Mouse (Mus musculus) brain, embryonic 14.5 days (tissue): Measurements from ENCODE around the gene Srsf2. TPM values are rescaled to one million over a fixed set of nuclear protein-coding genes. Genes with fewer than 3 reads are reported as not detected.

Source experiments
- DNase-seq: peaks from one replicate; pipeline ENCODE4 v3.0.0-alpha.2; 2011; ENCODE audit warnings: low read depth
- CTCF ChIP-seq: fragments of 200-500 bp; IDR thresholded peaks from 2 replicates; pipeline ENCODE4 v1.5.1; 2012; ENCODE audit warnings: inconsistent platforms, mild to moderate bottlenecking, moderate library complexity, borderline replicate concordance; ENCODE audit not compliant: insufficient read depth, insufficient read length; ENCODE audit errors: extremely low read depth
- POLR2A ChIP-seq: fragments of 200-500 bp; IDR thresholded peaks from 2 replicates; pipeline ENCODE4 v1.6.1; 2012; ENCODE audit warnings: mild to moderate bottlenecking, inconsistent platforms, borderline replicate concordance; ENCODE audit not compliant: poor library complexity, insufficient read depth, insufficient read length, severe bottlenecking; ENCODE audit errors: extremely low read depth
- polyA plus RNA-seq: library from polyadenylated mRNA; depleted of rRNA; stranded (reverse); fragments of >200 nt; gene quantifications from 2 replicates; pipeline ENCODE4 v1.2.3, GENCODE M21; 2012

Gene Srsf2
- polyA plus RNA-seq, 1 experiment, result 599 TPM

DNA sequence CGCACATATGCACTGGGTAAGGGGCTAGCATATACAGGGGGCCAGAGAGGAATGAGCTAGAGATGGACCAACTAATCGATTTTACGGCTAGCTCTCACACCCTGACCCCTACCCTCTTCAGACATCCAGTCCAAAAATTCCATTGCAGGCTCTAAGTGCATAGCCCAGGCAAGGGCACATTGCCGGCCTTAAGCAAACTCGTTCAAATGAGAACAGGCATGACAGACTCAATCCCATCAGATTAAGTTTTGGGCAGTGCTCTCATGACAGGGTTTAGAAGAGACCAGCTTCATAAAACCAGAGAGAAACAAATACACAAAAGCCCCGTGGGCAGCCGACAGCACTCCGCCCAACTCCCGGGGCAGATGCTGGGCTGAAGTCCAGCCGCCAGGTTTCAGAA lies 30.7 kb downstream of the Srsf2 start:
- DNase-seq, result no peak
- no peak for TF ChIP-seq POLR2A
- TF ChIP-seq CTCF, result no peak

DNA sequence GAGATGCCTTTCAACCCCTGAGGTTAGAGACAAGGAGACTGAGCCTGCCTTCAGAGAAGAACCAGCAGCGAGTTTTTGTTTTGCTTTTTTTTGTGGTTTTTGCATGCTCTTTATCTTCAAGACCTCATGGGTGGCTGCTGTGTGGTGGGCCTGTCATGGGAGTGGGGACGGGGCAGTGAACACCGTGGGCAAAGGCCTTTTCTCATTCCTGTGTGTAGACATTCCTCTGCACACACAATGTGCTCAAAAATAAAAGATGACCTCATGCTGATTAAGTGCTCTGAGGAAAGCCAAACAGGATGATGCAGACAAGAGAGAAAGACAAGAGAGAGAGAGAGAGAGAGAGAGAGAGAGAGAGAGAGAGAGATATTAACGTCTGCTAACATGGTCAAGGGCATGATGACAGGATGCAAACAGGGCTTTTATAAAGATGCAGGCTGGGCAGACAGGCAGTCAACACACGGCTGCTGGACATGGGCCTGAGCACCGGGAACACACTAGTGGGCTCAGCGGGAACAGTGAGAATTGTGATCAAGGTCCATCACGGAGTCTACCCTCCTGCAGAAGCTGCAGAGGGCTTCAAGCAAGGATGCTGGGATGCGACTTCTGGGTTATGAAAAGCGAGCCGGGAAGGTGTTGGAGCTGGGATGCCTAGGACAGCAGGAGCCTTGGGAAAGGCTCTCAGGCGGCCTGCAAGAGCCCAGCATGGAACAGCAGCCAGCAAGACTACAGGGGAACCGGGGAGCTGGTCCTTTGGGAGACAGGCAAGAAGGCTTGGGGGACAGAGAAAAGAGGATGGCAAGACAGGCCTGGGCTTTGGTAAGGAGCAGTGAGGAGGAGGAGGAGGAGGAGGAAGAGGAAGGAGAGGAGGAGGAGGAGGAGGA lies 31.6 kb downstream of the Srsf2 start:
- DNase-seq, result no peak
- TF ChIP-seq CTCF, result no peak
- TF ChIP-seq POLR2A, result no peak

DNA sequence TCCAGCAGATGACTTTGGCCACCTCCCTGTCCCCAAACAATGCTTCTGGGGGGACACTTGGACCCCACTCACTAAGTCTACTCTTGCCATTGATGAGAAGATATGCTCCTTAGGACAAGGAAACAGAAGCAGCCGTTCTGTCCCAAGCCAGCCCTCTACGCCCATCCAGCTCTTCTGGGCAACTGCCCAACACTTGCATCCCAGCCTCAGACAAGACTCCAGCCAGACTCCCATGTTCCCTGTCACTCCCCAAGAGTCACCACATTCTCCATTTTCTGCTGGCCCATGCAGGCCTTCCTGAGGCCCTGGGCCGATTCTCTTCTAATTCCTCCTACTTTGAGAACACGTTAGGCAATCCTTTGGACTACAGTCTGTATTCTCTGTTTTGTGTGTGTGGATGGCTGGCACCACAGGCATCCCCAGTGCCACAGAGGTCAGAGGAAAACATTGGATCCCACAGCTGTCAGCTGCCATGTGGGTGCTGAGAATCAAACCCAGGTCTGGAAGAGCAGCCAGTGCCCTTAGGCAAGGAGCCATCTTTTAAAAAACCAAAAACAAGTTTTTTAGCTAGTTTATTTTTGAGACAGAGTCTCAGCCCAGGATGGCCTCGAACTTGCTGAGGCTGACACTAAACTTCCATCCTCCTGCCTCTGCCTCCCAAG lies 32.8 kb downstream of the Srsf2 start:
- no peak for DNase-seq
- TF ChIP-seq CTCF (no peak), POLR2A (no peak)

DNA sequence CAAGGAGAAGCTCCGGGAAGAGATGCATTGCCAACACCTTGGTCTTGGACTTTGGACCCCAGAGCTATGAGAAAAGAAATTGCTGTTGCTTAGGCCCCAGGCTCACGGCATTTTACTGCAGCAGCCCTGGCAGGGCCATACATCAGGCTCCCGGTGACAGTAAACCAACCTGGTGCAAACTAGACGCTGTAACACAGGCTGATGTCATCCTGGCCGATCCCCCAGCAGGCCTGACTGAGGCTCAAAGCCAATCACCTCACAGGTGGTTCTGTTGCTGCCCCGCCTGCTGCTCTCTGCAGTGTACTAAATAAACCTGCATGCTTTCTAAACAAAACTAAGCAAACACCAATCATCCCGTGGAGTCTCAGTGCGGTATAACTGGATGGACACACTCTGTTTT lies 34.2 kb downstream of the Srsf2 start:
- no peak for TF ChIP-seq POLR2A
- TF ChIP-seq CTCF, result no peak
- no peak for DNase-seq

DNA sequence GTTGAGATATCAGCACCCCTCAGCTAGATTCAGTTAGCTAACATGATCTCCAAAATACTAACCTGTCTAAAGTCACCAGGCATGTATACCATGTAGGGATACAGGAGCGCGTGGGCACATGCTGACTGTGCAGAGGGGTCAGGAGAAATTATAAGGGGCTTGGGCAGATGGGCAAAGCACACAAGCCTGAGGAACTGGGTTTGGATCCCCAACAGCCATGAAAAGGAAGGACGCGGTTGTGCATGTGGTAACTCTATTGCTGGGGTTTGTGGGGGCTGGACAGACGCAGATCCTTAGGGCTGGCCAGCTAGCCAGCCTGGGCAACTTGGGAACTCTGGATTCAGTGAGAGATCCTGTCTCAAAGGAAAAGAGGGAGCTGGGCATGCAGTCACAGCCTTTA lies 35.3 kb downstream of the Srsf2 start:
- no peak for DNase-seq
- TF ChIP-seq POLR2A, result no peak
- TF ChIP-seq CTCF, result no peak

DNA sequence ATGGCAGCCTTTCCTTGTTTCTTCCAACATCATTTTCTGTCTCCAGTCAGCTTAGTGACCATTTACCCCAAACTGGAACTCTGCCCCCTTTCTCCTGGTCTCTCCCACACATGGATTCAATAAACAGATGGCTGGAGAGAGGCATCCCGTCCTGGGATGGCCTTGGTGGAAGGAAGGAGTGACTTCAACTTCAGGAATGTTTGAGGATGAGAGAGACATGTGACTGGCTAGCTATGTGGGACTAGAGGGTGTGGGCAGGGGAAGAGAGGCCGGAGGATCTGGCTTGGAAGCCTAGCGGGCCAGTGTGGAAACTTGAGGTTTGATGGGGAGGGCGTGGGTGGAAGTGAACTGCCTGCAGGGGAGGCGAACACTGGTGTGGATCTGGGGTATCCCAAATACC lies 36.1 kb downstream of the Srsf2 start:
- no peak for DNase-seq
- TF ChIP-seq POLR2A (no peak), CTCF (no peak)

DNA sequence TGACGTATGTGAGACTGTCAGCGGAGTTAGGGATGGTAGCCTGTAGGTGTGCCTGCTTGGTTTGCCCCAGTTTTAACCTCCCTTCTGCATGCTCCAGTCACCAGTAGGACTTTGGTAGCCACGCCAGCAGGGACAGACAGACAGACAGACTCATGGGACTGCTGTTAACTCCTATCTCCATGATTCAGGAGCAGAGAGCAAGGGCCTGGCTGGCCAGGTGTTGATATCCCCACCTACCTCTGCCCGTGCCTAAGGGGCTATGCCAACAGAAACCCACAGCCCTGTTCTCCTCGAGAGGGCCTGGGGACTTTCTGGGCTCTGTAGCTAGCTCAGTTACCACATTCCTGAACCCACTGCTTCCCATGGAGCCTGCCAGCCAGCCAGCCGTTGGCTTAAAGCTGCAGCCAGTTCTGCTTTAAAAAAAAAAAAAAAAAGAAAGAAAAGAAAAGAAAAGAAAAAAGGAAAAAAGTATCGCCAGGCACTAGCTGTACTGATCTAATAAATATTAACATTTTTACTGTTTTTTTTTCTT lies 37.9 kb downstream of the Srsf2 start:
- TF ChIP-seq CTCF (no peak), POLR2A (no peak)

DNA sequence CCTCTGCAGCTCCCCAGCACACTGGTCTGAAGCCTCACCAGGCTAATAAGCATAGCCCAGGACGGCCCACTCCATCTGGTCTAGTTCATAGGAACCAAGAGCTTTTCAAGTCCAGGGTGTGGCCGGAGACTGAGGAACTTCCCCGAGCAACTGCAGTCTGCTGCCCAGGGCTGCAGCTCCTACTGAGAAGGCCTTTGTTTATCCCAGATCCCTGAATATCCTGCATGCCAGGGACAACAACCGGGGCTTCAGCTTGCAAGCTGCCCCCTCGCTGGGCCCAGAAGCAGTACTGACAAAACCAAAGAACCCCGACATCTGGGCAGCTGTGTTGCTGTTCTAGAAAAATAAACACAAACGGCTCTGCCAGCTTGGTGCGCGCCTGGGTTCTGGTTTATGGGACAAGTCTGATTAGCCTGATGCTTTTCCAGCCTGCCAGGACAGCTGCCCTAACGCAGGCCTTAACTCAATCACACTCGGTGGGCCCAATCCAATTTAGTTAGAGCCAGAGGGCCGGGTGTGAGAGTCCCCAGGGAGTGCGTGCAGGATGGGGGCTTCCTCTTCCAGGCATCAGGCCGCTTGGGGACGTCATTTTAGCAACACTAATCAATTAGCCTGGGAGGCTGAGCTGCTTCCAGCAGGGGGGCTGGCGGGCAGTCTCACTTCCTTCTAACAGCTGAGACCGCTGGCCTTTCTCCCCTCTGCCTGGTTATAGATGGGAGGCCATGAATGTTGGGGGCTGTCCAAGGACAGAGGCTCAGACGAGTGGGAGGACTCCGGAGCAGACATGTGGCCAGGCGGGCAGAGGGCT lies 38.6 kb downstream of the Srsf2 start:
- TF ChIP-seq POLR2A, result no peak
- TF ChIP-seq CTCF, result no peak
- DNase-seq, result peak; percentile 85

More for the DNA sequence above, 37.9 kb downstream of the Srsf2 start:
- DNase-seq, result peak; percentile 44

DNA sequence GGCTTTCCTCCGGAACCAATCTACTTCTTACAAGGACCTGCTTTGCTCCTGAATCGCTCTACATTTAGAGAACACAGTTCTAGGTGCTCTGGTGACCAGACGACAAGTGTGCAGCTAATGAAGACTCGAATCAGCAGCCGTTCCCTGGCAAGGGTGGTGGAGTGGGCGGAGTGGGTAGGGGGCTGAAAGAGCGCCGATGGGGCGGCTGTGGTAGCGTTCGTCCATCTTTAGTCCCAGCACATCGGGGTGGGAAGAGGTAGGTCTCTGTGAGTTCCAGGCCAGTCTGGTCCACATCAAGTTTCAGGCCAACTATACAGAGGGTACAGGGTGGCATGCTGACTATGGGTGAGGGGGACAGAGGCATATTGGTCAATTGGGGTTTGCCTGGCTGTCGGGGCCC lies 39.3 kb downstream of the Srsf2 start:
- DNase-seq, result no peak
- TF ChIP-seq POLR2A (no peak), CTCF (no peak)

DNA sequence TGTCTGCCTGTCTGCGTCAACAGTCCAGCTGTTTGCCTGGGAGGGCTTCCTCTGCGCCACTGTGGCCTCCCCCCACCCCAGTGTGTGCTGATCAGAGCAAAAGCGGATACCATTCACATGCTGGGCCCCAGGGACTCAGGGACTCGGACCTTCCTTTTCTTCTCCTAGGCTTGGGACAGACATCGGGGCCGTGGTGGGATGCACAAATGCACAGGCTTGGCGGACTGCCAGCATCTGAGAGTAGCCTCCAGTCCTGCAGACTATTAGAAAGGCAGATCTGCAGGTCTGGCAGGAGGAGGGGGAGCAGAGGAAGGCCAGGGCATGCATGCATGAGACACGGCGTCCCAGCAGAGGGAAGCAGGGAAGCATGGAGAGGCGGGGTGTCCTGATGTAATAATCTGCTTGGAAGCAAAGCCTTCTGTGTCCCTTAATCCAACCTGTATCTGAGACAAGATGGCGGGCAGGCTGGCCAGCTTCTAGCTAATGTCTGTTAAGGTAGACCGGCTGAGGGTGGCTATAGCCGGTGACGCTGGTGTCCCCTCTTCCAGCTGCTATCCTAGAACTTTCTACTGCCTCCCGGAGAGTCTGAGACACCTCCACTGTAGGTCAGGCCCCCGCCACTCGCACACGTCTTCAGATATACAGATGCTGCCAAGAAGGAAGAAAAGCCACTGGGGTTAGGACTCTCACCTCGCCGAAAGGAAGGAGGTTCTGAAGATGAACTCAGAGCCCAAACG lies 39.9 kb downstream of the Srsf2 start:
- DNase-seq, result peak; percentile 92
- TF ChIP-seq POLR2A (no peak), CTCF (peak; percentile 30; the same call in 1 of the 2 replicates)

DNA sequence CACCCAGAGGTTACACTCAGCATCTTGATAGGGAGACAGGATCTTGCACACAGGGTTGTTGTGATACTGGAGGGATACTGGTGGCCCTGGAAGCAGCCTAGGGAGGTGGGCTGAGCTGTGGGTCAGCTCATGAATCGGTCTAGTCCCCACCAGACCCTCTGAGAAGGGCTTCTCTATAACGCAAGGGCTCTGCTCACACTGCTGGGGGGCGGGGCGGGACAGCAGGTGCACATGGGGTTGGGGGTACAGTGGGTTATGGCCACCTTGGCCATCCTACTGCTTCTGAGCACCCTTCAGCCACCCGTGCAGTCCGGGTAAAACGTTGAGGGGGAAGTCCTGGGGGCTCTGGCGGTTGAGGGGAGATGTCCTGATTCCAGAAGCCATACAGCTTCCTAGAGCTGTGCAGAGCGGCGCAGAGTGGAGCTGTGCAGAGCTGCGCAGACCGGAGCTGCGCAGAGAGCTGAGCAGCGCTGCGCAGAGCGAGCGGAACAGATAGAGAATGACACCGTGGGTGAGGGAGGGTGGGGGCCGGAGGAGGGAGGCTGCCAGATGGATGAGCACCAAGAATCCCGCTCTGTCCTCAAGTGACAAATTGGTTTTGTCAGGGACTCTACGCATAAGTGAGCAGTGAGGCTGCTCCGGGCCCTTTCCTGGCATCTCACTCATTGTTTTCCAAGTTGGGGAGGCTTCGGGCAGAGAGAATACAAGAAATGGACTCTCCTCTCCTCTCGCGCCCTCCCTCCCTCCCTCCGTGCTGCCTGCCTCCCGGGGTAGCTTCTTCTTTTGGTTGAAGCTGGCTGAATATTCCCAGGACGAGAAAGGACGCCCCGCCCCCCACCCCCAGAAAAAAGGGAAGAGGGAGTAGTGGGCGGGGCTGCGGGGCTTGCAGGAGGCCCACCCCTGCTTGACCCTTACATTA lies 41.7 kb downstream of the Srsf2 start:
- TF ChIP-seq CTCF (no peak; the same call in 1 of the 2 replicates), POLR2A (peak; percentile 43; the same call in 1 of the 2 replicates)
- peak; percentile 96 for DNase-seq
